Mouse (Mus musculus): ENCODE data around the gene Cops2.

Cops2 gene

DNA sequence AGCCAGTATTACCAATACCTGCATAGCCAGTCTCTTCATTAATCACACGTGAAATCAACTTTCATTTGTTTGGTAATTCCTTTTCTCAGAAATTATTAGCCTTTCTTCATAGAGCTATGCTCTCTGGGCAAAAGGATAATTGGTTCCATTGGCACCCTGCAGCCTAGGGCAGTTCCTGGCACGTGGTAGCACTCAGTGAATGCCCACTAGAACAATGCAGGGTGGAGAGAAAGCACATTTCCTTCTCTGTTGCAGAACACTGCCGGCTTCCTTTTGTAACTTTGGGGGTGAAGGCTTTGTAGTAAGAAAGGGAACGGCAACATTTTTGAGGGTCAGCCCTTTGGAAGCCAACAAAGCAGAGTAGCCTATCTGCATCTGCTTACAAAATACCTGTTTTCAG is 32.7 kb downstream of the Cops2 start:
- no peak for DNase-seq (ENCODE audit: low spot score)

DNA sequence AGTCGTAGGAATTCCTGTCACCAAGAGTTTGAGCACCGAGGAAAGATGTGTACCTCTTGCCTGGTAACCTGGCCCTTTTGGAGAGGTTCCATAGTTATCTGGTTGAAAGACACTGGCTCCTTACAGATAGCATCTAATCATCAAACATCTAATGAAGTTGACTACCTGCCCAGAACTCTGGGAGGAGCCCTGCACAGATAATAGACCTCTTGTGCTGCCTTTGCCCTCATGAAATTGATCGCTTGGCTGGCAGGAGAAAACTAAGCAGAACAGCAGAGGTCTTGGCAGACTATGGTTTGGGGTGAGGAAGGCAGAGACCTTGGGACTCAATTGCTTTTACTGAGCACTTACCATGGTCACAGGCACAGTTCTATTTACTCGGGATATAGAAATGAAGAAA is 38.5 kb downstream of the Cops2 start:
- no peak for DNase-seq (ENCODE audit: low spot score)

GRCm38 (mm10) chr2:125813972-125814595 is 44.9 kb downstream of the Cops2 start:
- no peak for DNase-seq (ENCODE audit: low spot score)

GRCm38 (mm10) chr2:125811332-125811731 is 47.6 kb downstream of the Cops2 start:
- DNase-seq (ENCODE audit: low spot score), result no peak

- peak; percentile 60 for DNase-seq (ENCODE audit: low spot score)
These were observed 49.4 kb downstream of the Cops2 start for GRCm38 (mm10) chr2:125809551-125809950.

GRCm38 (mm10) chr2:125805826-125806225 is 53.1 kb downstream of the Cops2 start:
- DNase-seq (ENCODE audit: low spot score), result no peak

DNA sequence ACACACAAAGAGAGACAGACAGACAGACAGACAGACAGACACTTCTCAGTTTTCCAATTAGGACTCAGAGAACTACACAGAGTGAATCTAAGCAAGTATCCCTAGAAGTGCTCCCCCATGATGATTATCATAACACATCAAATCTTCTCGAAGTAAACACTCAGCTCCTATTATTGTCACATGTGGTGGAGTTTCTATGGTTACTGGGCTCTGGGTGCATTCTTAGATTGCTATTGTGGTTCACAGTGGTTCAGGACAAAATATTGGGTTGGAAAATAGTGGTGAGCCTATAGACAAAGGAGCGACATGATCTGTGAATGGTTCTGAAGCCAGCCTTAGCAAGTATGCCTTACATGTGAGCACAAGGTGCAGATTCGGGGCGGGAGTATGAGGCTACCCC is 57.0 kb downstream of the Cops2 start:
- no peak for DNase-seq (ENCODE audit: low spot score)

DNA sequence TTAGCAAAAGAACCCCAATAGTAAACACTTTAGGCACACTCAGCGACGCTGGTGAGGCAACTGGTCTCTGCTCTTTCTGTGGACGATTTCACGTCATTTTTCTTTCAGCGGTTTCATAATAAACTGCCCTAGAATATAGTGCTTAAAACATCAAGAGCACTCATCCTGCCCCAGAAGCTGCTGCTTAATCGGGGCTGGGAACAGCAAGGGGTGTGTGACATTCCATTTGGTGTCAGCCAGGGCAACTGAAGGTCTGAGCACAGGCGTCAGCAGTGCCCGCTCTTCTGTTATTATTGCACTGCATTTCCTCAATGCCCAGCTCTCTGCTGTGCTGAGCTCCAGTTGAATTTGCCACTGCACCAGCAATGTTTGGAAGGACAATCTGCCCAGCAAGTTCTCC is 57.9 kb downstream of the Cops2 start:
- no peak for DNase-seq (ENCODE audit: low spot score)

GRCm38 (mm10) chr2:125800428-125800827 is 58.5 kb downstream of the Cops2 start:
- no peak for DNase-seq (ENCODE audit: low spot score)

GRCm38 (mm10) chr2:125797872-125798271 is 61.1 kb downstream of the Cops2 start:
- no peak for DNase-seq (ENCODE audit: low spot score)

DNA sequence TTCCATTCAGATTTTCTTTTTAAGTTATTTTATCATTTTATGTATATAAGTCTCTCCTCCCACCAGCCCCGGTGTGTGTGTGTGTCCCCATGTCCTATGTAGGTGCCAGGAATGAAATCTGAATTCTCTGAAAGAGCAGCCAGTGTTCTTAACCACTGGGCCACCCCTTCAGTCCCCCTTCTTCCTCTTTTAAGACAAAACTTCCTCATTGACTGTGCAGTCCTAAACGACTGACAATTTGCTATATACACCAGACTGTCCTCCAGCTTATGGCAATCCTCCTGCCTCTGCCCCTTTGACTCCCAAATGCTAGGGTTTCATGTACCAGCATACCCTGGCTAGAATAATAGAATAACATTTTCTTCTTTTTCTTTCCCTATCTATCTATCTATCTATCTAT is 63.8 kb downstream of the Cops2 start:
- no peak for DNase-seq (ENCODE audit: low spot score)

GRCm38 (mm10) chr2:125794166-125794565 is 64.8 kb downstream of the Cops2 start:
- DNase-seq (ENCODE audit: low spot score), result no peak

- no peak for DNase-seq (ENCODE audit: low spot score)
These were observed 66.1 kb downstream of the Cops2 start for GRCm38 (mm10) chr2:125792879-125793261.

GRCm38 (mm10) chr2:125792144-125792878 is 66.6 kb downstream of the Cops2 start:
- no peak for DNase-seq (ENCODE audit: low spot score)

DNA sequence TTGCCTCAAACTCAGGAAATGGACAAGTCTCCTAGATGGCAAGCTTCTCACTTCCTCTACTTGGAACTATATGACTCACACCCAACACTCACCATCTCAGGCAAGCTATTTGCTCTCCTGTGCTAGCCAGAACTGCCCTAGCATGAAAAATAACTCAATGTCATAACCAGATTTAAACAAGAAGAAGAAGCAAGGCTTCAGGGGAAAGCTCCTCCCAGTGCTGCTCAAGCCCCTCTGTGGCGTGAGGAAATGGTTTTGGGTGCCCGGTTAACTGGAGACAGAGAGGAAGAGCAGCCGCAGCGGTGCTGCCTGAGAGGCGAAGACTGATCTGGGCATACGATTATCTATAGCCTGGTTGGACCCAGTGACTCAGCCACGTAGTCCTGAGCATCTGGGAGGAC is 67.5 kb downstream of the Cops2 start:
- no peak for DNase-seq (ENCODE audit: low spot score)

DNA sequence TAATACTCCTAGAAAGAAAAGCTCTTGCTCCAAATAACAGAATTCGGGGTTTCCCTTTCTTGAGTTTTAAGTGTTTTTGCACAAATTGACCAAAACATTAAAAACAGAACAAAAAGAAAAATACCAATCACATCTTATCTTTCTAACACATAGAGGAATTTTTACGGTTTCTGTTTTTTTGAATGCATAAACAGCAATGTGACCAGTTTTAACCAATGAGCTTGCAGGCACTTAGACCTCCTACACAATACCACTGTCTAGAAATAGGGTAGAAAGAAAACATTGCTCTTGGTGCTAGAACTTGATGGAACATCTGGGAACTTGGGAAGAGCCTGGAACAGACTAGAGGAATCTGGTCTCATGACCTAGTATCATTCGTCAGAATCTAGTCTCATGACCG is 68.7 kb downstream of the Cops2 start:
- DNase-seq (ENCODE audit: low spot score), result no peak

GRCm38 (mm10) chr2:125789265-125789664 is 69.7 kb downstream of the Cops2 start:
- DNase-seq (ENCODE audit: low spot score), result no peak

DNA sequence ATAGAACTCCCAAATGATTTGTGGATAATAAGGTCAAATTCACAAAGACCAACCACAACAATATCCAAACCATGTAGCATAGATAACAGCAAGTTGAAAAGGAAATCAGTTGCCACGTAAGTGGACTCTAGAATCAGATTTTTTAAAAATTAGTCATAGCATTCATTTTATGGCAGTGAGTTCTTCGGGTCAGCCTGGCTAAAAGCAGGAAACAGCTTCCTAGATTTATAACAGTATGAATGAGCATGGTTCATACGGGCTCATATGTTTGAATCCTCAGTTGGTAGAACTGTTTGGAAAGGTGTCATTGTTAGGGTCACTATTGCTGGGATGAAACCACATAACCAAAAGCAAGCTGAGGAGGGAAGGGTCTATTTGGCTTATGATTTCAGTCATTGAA is 70.2 kb downstream of the Cops2 start:
- no peak for DNase-seq (ENCODE audit: low spot score)

DNA sequence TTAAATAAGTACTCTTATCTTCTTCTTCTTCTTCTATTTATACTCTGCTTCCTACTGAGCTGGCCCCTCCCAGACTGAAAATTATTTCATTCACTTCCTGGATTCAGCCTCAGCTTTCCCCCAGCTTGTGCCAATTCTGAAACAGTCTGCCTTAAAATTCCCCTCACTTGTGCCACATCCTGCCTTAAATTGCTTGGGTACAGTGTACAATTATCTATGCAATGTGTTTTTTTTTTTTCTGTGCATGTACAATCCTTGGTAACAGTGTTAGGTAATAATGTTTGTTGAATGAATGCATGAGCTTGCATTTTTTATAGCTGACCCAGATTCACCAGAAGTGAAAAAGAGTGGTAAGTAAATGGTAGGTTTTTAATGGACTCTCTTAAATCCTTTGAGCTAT is 70.6 kb downstream of the Cops2 start:
- no peak for DNase-seq (ENCODE audit: low spot score)

- no peak for DNase-seq (ENCODE audit: low spot score)
These were observed 73.9 kb downstream of the Cops2 start for GRCm38 (mm10) chr2:125785021-125785420.

DNA sequence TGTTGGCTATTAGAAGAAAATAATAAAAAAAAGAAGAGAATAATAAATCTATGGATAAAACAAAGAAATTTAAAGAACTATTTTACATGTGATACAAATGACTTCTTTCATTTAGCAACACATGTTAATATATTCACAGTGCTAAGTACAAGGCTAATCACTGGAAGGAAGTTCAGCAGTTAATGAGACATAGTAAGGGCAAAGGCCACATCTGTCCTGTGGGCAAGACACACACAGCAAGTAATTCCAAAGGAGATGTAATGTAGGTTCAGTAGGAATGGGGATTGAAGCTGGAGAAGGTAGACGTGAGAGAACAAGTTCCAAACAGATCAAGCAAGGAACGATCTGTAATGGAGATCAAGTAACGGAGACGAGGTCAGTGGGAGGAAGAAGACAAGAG is 74.5 kb downstream of the Cops2 start:
- no peak for DNase-seq (ENCODE audit: low spot score)

- no peak for DNase-seq (ENCODE audit: low spot score)
These were observed 75.1 kb downstream of the Cops2 start for GRCm38 (mm10) chr2:125783868-125784267.

GRCm38 (mm10) chr2:125782719-125783109 is 76.2 kb downstream of the Cops2 start, which contains the start of gene Secisbp2l:
TSS of gene Secisbp2l (minus strand) at chr2:125782870.
- DNase-seq (ENCODE audit: low spot score), result peak; percentile 81
